Mouse (Mus musculus) adrenal gland, adult 8-10 months (tissue): ENCODE data around the gene Ncor2. TPM values are rescaled to one million over a fixed set of nuclear protein-coding genes. Genes with fewer than 3 reads are reported as not detected.
A peak's percentile ranks its signal among the peaks of the same experiment; 100 is the strongest.

Experiments
- DNase-seq: peaks from one replicate; pipeline ENCODE4 v3.0.0; 2022
- total RNA-seq, 4 experiments: library from RNA; stranded (reverse); gene quantifications; 2 replicates each; pipeline ENCODE4 v1.2.4; 2022

Ncor2 gene
- total RNA-seq, 4 experiments from 2014 or later = 188 to 380 (median 257) TPM

DNA sequence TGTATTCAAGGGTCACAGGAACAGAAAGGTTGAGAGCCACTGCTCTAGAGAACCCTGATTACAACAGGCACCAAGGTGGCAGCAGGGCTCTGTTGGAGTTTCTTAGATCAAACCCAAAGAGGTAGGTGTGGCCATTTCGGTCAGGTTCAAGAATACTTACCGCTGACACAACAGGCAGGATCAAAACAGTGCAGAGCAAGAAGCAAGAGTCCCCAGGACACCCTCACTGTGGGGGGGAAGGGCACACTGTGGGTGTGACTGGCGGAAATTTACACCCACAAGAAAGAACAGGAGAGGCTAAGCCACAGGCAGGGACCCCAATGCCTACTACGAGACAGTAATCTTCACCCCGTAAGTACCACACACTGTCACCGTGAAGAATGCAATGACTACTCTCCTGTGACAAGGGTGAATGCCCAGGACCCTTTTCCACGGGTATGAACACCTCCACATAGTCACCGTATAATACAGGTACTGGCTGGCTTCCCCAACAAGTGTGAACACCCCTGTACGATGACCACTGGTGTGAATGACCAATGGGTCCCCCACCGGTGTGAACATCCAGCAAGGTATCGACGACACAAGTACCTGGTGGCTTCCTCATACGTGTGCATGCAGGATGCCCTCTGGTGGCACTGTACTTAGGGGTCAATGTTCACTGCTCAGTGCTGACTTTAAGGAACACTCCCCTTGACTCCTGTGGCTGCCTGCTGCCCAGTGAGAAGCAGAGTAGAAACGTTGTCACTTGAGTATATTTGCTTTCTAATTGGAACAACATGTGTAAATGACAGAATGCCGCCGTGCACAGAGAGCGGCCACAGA, 162.4 kb downstream of the Ncor2 start:
- DNase-seq = no peak

GRCm38 (mm10) chr5:125015576-125015975, 163.4 kb downstream of the Ncor2 start:
- DNase-seq = no peak

DNA sequence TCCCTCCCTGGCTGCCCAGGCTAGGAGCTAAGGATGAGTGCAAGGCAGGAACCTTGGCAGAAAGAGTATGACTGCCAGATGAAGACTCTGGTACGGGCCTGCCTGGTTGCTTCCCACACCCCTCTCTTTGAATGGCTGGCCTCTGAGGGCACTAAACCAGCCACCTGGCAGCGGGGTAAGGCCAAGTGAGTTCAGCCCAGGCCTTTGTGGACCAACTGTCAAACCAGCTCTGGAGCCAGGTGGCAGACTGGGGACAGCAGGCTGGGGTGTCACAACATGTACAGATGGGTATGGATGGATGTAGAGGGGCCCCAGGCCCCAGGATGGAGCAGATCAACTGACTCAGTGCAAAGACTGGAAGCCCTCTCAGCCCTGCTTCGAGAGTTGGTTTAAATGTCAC, 164.0 kb downstream of the Ncor2 start:
- DNase-seq = no peak

DNA sequence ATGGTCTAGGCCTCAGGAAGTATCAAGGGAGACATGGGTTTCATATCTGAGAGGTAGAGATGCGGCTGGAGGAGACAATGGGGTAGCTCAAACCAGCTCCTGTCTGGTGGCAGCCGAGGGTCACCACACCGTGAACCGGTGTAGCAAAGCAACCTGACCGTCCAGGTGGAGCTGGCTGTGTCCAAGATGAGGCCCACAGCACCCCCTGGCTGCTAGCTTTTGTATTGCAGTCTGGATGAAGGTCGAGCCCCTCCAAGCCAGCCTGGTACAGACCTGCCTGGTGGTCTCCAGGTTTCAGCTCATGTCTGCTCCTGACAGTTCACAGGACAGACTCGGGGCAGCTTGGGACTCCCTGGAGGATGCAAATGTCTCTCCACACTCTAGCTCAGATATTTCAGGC, 164.5 kb downstream of the Ncor2 start:
- no peak for DNase-seq

DNA sequence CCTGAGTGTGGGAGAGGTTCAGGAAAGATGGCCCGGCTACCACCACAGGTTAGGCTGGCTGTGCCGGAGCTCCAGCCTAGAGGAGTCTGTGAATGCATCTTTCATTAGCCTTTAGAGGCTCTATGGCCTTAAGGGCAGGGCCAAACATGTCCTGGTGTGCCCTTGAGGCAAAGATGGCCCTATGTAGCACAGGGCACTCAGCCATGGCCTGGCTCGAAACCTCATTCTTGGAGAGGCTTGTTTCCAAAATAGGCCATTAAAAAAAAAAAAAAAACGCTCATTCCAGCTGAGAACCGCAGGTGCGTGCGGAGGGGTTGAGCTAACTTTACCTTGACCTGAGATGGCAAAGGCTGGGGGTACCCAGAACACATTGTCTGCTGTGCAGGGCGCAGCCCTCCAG, 167.4 kb downstream of the Ncor2 start:
- no peak for DNase-seq

DNA sequence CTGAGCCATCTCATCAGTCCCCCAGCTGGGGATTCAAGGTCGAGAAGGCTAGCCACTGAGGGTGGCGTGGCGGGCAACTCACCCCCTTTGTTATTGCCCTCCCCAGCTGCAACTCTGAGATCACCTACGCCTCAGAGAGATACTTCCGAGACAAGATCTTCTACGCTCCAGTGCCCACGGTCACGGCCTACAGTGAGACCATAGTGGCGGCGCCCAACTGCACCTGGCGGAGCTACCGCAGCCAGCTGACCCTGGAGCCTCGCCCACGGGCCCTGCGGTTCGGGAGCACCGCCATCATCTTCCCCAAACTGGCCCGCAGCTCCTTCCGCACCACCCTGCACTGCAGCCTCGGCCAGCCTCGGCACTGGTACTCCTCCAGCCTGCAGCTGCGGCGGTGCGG, 167.9 kb downstream of the Ncor2 start:
- no peak for DNase-seq

- DNase-seq = no peak
Measured at GRCm38 (mm10) chr5:125006896-125007295, 172.1 kb downstream of the Ncor2 start.

- DNase-seq = no peak
Measured at GRCm38 (mm10) chr5:125005871-125006652, 173.0 kb downstream of the Ncor2 start.

- DNase-seq = no peak
Measured at GRCm38 (mm10) chr5:125003873-125004255, 175.2 kb downstream of the Ncor2 start.

- no peak for DNase-seq
Measured at GRCm38 (mm10) chr5:125002969-125003872, 175.8 kb downstream of the Ncor2 start, which contains the start of gene Rflna. Gene Rflna, plus strand, starts transcription at chr5:125003221.

- no peak for DNase-seq
Measured at GRCm38 (mm10) chr5:125000756-125001250, 178.2 kb downstream of the Ncor2 start.

DNA sequence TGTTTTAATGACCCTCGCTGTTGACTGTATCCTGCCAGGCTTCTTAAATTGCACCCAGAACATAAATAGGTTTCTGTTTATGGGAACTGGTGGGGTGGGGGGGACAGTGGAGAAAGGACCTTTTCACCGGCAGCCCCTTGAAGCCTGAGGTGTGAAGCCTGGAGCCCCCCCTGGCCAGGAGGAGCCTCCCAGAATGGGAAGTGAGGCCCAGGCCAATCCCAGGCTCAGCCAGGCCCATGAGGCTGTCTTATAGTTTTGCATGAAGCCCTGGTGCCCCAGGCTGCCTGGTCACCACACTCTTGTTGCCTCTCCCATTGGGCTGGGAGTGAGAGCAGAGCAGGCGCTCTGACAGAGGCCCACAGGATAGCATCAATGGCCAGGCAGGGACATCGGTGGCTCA, 181.1 kb downstream of the Ncor2 start:
- no peak for DNase-seq

GRCm38 (mm10) chr5:124996816-124997215, 182.2 kb downstream of the Ncor2 start:
- no peak for DNase-seq

DNA sequence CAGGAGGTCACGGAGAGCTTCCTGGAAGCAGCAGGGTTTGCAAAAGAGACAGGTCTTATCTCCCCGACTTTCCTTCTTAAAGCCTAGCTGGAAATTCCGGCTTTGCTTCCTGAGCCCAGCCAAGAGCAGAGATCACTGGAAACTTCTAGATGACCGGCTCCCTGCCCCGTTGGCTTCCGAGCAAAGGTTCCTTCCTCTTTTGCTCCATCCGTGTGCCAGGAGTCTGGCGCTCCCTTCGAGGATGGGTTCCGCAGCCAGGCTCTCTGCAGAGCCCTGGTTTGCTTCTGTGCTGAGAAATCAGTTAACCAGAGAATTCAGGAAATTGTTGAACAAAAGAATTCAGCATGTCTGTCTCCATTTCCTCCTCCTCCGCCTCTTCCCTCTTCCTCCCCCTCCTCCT, 186.1 kb downstream of the Ncor2 start:
- DNase-seq = no peak

- no peak for DNase-seq
Measured at GRCm38 (mm10) chr5:124992323-124992722, 186.7 kb downstream of the Ncor2 start.

- DNase-seq = no peak
Measured at GRCm38 (mm10) chr5:124989724-124990123, 189.3 kb downstream of the Ncor2 start.

DNA sequence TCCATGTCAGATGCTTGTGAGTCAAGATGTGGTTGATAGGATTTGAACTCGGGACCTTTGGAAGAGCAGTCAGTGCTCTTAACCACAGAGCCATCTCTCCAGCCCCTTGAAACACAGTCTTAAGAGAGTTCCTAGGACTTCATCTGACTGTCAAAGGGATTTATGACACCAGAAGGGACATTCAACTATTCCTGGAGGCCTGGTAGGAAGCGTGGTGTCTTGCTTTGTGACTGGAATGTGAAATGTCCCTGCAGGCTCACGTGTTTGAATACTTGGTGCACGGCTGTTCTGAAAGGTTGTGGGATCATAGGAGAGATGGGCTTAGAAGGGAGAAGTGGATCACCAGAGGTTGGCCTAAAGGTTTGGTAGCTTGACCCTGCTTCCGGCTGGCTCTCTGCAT, 192.4 kb downstream of the Ncor2 start:
- DNase-seq = no peak

GRCm38 (mm10) chr5:124986222-124986621, 192.8 kb downstream of the Ncor2 start:
- no peak for DNase-seq

DNA sequence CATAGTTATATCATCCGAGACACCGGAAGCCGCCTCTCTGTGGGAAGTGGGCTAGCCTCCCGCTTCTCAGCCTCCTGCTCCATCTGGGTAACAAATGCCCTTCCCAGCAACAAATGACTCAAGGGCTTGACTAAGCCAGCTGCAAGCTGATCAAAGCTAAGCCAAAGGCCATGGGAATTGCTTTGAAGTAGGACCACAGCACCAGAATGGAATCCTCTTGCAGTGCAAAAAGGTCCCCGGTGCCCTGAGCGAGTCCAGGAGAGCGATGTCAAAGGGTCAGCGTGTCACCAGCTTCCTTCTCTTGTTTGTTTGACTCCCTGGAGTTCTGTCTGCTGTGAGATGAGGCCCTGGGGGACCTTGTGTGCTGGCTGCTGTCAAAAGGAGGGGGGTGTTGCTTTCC, 209.2 kb downstream of the Ncor2 start:
- peak; percentile 69 for DNase-seq
